Comparison of ENCODE assay signal across 8 mouse cellular contexts in the genomic region with DNA sequence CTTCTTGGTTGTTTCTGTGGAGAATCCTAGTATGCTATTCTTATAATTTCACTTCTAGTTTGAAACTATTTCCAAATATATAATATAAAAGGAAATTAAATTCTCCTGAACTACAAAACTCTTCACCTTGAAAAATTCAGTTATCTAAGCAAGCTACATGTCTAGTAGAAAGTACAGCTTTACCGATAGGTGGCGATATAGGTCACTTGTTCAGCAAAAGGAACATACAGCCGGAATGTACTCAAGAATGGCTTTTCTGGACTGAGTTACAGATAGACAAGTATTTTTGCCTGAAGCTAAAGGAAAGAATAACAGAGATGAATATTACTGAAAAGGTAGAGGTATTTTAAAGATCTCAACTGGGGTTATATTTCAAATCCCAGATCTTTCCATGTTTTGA. TPM values are rescaled to one million over a fixed set of nuclear protein-coding genes. Genes with fewer than 3 reads are reported as not detected.
DNase-seq lines count a peak whose midpoint lies in the region; ATAC-seq and TF ChIP-seq lines count a peak whose summit lies in the region.

No protein-coding gene starts in this region.

- H3K4me2 ChIP-seq in midbrain, embryonic 14.5 days (ENCODE audit: low read length), result no peak overlapping the region
- H3K4me2 ChIP-seq in midbrain, embryonic 15.5 days, result no peak overlapping the region

- TF ChIP-seq POLR2A in brain, embryonic 14.5 days (IDR thresholded peaks at IDR 0.05; ENCODE audit: borderline replicate concordance, extremely low read depth, insufficient read depth, insufficient read length, poor library complexity, severe bottlenecking), result no peak

- peak; percentile 60 for DNase-seq in gastrocnemius, adult 18-20 months (ENCODE audit: low spot score)
- no peak for DNase-seq in gastrocnemius, postnatal 36 days
- DNase-seq in midbrain, embryonic 14.5 days, result peak; percentile 91
- peak; percentile 93 for DNase-seq in brain, embryonic 14.5 days (ENCODE audit: low read depth)
- no peak for DNase-seq in gastrocnemius, postnatal 10 days

- no peak for ATAC-seq in midbrain, embryonic 14.5 days (ENCODE audit: low FRiP score, low TSS enrichment)
- ATAC-seq in midbrain, embryonic 15.5 days (replicated peaks), result no peak
- ATAC-seq in hematopoietic stem cell, adult 5-6 weeks (replicated peaks in 1 of 2; ENCODE audit: insufficient read depth in 1 of 2, low FRiP score in 2 of 2, low TSS enrichment in 1 of 2, low read depth in 1 of 2, poor library complexity in 2 of 2, severe bottlenecking in 2 of 2), result peak; percentile 51 to 65; a peak in 3 of 4 replicates
- ATAC-seq in monocyte, adult 5-6 weeks (replicated peaks; ENCODE audit: insufficient number of reproducible peaks, low FRiP score, low TSS enrichment, poor library complexity, severe bottlenecking), result peak; percentile 54; the same call in 1 of the 2 replicates

- 10% methylated on average over 3 of the region's 3 CpGs for WGBS in midbrain, embryonic 14.5 days
- WGBS in midbrain, embryonic 15.5 days, result 12% methylated on average over 3 of the region's 3 CpGs

- H3K36me3 ChIP-seq in midbrain, embryonic 14.5 days (ENCODE audit: control insufficient read depth, insufficient read depth, low read length), result no peaks in the 10 kb centered on the region
- H3K36me3 ChIP-seq in midbrain, embryonic 15.5 days (replicated peaks), result no peaks in the 10 kb centered on the region

- H3K27me3 ChIP-seq in midbrain, embryonic 14.5 days (ENCODE audit: control insufficient read depth, insufficient read depth, low read length), result no peaks in the 10 kb centered on the region
- no peaks in the 10 kb centered on the region for H3K27me3 ChIP-seq in midbrain, embryonic 15.5 days (replicated peaks)

- H3K4me1 ChIP-seq in midbrain, embryonic 14.5 days (ENCODE audit: control insufficient read depth, insufficient read depth, low read length), result peaks cover 13% of the 10 kb centered on the region; the same call in 1 of the 2 replicates
- peaks cover 22% of the 10 kb centered on the region for H3K4me1 ChIP-seq in midbrain, embryonic 15.5 days

- peak; percentile 51; the same call in 1 of the 2 replicates for TF ChIP-seq CTCF in brain, embryonic 14.5 days (IDR thresholded peaks at IDR 0.05; ENCODE audit: borderline replicate concordance, extremely low read depth, insufficient read depth, insufficient read length)

- intact Hi-C loops in gastrocnemius, postnatal 36 days (cut with DNase I), result loop anchor here (2.0 kb wide), 1 partner anchor 159 kb away; no protein-coding TSS in a partner anchor

- no peak overlapping the region for H3K27ac ChIP-seq in midbrain, embryonic 14.5 days (replicated peaks; ENCODE audit: low read depth, low read length)
- H3K27ac ChIP-seq in midbrain, embryonic 15.5 days, result no peak overlapping the region

- H3K9ac ChIP-seq in midbrain, embryonic 14.5 days (replicated peaks; ENCODE audit: low read length), result no peak overlapping the region
- no peak overlapping the region for H3K9ac ChIP-seq in midbrain, embryonic 15.5 days

- no peak overlapping the region for H3K4me3 ChIP-seq in midbrain, embryonic 14.5 days (replicated peaks; ENCODE audit: low read depth, low read length)
- no peak overlapping the region for H3K4me3 ChIP-seq in midbrain, embryonic 15.5 days

- no peaks in the 10 kb centered on the region for H3K9me3 ChIP-seq in midbrain, embryonic 14.5 days (ENCODE audit: control insufficient read depth, low read length)
- H3K9me3 ChIP-seq in midbrain, embryonic 15.5 days, result no peaks in the 10 kb centered on the region

RNA-seq across cellular contexts. Expression of a gene that starts 22.0 kb away (rescaled TPM):
- 1 to 10 TPM in 1 of 2 experiments, under 1 TPM in 1; 0.57 to 2.0 TPM for total RNA-seq in gastrocnemius, adult 18-20 months (2021)
- 1 to 10 TPM; 1.3 to 2.9 TPM for total RNA-seq in gastrocnemius, postnatal 36 days (2021)
- 122 and 132 TPM in 2 replicates for polyA plus RNA-seq in midbrain, embryonic 14.5 days (2014; fragmentation: Nextera tagmentation; extraction: Ambion mirVana)
- polyA plus RNA-seq in midbrain, embryonic 15.5 days (2015; fragmentation: Nextera tagmentation; extraction: Ambion mirVana), result 87.9 and 104 TPM in 2 replicates
- 36.3 and 52.1 TPM in 2 replicates for polyA plus RNA-seq in brain, embryonic 14.5 days (2012; rRNA removed)
- 43.3 and 45.3 TPM in 2 replicates for total RNA-seq in hematopoietic stem cell, adult 5-6 weeks (2017)
- total RNA-seq in monocyte, adult 5-6 weeks (2017), result 60.9 to 69.7 TPM (median 65.5 TPM) in 3 replicates
- total RNA-seq in gastrocnemius, postnatal 10 days (2021), result 10 to 100 TPM in 1 of 2 experiments, 1 to 10 TPM in 1; 8.4 to 17.6 TPM

Comparison
In these comparisons a context has a peak if more than half of its experiments do, and no peak if none do; other contexts are left out.
1. DNase-seq: peak in gastrocnemius, adult 18-20 months (single experiment), midbrain, embryonic 14.5 days (single experiment) and brain, embryonic 14.5 days (single experiment); none in gastrocnemius, postnatal 36 days (0 of 2) and gastrocnemius, postnatal 10 days (single experiment).
2. ATAC-seq: peak in hematopoietic stem cell, adult 5-6 weeks (2 of 2) and monocyte, adult 5-6 weeks (single experiment); none in midbrain, embryonic 14.5 days (single experiment) and midbrain, embryonic 15.5 days (single experiment).